Comparison of ENCODE assay signal across 14 mouse cellular contexts in the genomic region with DNA sequence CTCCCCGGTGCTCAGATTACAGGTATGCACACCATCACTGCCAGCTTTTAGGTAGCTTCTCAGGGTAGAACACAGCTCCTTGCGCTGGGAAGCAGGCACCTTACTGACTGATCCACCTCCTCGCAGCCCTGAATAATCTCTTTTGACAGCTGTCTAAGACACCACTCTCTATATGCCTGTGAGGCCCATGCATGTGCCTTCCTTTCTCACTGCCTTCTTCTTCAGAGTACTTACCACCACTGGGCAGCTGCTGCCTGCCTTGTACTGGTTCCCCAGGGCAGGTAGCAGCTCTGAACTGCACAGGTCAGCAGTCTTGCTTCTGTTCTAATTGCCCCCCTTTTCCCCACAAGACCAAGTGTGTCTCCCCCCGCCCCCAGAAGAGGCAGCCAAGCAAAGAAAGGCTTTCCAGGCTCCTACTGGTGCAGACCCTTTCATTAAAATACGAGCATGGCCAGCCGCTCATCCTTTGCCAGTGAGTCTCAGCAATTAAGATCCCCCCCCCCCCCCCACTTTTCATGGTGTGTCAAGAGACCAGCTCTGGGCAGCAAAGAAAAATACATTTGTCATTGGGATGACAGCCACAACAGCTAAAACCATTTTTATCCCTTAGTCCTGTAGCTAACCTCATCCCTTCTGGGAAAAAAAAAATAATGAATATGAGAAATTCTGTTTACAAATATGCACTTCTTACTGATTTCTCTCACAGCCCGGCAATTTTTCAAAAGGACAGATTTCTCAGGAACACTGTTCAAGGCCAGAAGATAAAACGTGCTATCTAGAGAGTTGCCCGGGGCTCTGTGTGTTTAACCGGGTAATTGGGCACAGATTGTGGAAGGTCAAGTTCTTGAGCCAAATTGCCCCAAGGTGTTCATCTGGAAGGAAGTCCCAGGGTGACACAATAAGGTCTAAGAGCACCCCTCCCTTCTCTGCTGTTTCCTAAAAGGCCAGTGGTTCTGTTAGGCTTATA.
DNase-seq lines count a peak whose midpoint lies in the region; ATAC-seq lines count a peak whose summit lies in the region.
"Had no signal": no experiment of that assay in that cellular context is flagged by ENCODE, and none has a peak within 500 bp of the region (broad histone marks: within the 10 kb centered on the region; RNA-seq: fewer than 3 reads in every experiment).

No protein-coding gene starts in this region.

- H3K27ac ChIP-seq in heart, embryonic 11.5 days (ENCODE audit: low read depth, low read length), result no peak overlapping the region
- H3K27ac ChIP-seq in hindbrain, embryonic 12.5 days, result peak overlapping the region; percentile 81
- H3K27ac ChIP-seq: gastrocnemius, adult 2 months; heart, embryonic 13.5 days; limb, embryonic 15.5 days; macrophage had no signal

- no peak for ATAC-seq in heart, embryonic 11.5 days (replicated peaks; ENCODE audit: insufficient number of reproducible peaks, low FRiP score, low TSS enrichment)
- peak; percentile 74 for ATAC-seq in hindbrain, embryonic 12.5 days (ENCODE audit: low FRiP score)
- no peak for ATAC-seq in activated CD4-positive, CD25-positive, alpha-beta regulatory T cell, adult 4 months
- ATAC-seq: CD4-positive, CD25-positive, alpha-beta regulatory T cell, adult 4 months; intestine, embryonic 16.5 days had no signal

- H3K9ac ChIP-seq in heart, embryonic 11.5 days (ENCODE audit: low read depth, low read length), result no peak overlapping the region
- H3K9ac ChIP-seq in hindbrain, embryonic 12.5 days, result no peak overlapping the region
- H3K9ac ChIP-seq: heart, embryonic 13.5 days; limb, embryonic 15.5 days had no signal

- peak; percentile 70 for DNase-seq in heart, adult 11 months
- DNase-seq in embryo, embryonic 10.5 days (ENCODE audit: low spot score), result peak; percentile 69
- DNase-seq in neural tube, embryonic 10.5 days (ENCODE audit: extremely low spot score, low spot score), result peak; percentile 28
- DNase-seq in spleen, postnatal 10 days (ENCODE audit: low spot score in 2 of 2), result no peak
- no peak for DNase-seq in right cerebral cortex, postnatal 25 days
- DNase-seq: gastrocnemius, adult 2 months had no signal

- H3K27me3 ChIP-seq in heart, embryonic 11.5 days (ENCODE audit: control insufficient read depth, insufficient read depth, low read length), result no peaks in the 10 kb centered on the region; the same call in 1 of the 2 replicates
- H3K27me3 ChIP-seq in hindbrain, embryonic 12.5 days, result no peaks in the 10 kb centered on the region

- no peaks in the 10 kb centered on the region for H3K9me3 ChIP-seq in heart, embryonic 11.5 days (replicated peaks; ENCODE audit: control insufficient read depth, low read length)
- no peaks in the 10 kb centered on the region for H3K9me3 ChIP-seq in hindbrain, embryonic 12.5 days (replicated peaks)
- H3K9me3 ChIP-seq: heart, embryonic 13.5 days; limb, embryonic 15.5 days had no signal

- WGBS in heart, embryonic 11.5 days (ENCODE audit: insufficient replicate concordance), result 60% methylated on average over 10 of the region's 10 CpGs
- 40% methylated on average over 10 of the region's 10 CpGs for WGBS in hindbrain, embryonic 12.5 days

- H3K4me1 ChIP-seq in heart, embryonic 11.5 days (ENCODE audit: control insufficient read depth, insufficient read depth, low read length), result no peaks in the 10 kb centered on the region
- H3K4me1 ChIP-seq in hindbrain, embryonic 12.5 days, result peaks cover 34% of the 10 kb centered on the region

- no peak overlapping the region for H3K4me2 ChIP-seq in heart, embryonic 11.5 days
- no peak overlapping the region; the same call in 1 of the 2 replicates for H3K4me2 ChIP-seq in hindbrain, embryonic 12.5 days (replicated peaks)
- H3K4me2 ChIP-seq: heart, embryonic 13.5 days; limb, embryonic 15.5 days had no signal

- no peak overlapping the region for H3K4me3 ChIP-seq in heart, embryonic 11.5 days (ENCODE audit: low read depth, low read length)
- no peak overlapping the region for H3K4me3 ChIP-seq in hindbrain, embryonic 12.5 days
- H3K4me3 ChIP-seq: gastrocnemius, adult 2 months; heart, embryonic 13.5 days; limb, embryonic 15.5 days had no signal

- no peaks in the 10 kb centered on the region for H3K36me3 ChIP-seq in heart, embryonic 11.5 days (ENCODE audit: control insufficient read depth, insufficient read depth, low read length)
- no peaks in the 10 kb centered on the region for H3K36me3 ChIP-seq in hindbrain, embryonic 12.5 days
- H3K36me3 ChIP-seq: heart, embryonic 13.5 days; limb, embryonic 15.5 days had no signal

Comparison
In these comparisons a context has a peak if more than half of its experiments do, and no peak if none do; other contexts are left out.
1. DNase-seq: peak in heart, adult 11 months (single experiment), embryo, embryonic 10.5 days (single experiment) and neural tube, embryonic 10.5 days (single experiment); none in spleen, postnatal 10 days (0 of 2) and right cerebral cortex, postnatal 25 days (single experiment).